Comparison of ENCODE assay signal across 8 mouse cellular contexts in genomic region chr5:99900041-99900440, GRCm38 (mm10). TPM values are rescaled to one million over a fixed set of nuclear protein-coding genes. Genes with fewer than 3 reads are reported as not detected.
DNase-seq lines count a peak whose midpoint lies in the region; ATAC-seq and TF ChIP-seq lines count a peak whose summit lies in the region.

No protein-coding gene starts in this region.

- no peaks in the 10 kb centered on the region for H3K36me3 ChIP-seq in heart, adult 2 months (ENCODE audit: control insufficient read depth, insufficient read depth, low read length)
- H3K36me3 ChIP-seq in heart, embryonic 11.5 days (ENCODE audit: control insufficient read depth, insufficient read depth, low read length), result no peaks in the 10 kb centered on the region
- no peaks in the 10 kb centered on the region for H3K36me3 ChIP-seq in forebrain, embryonic 14.5 days (ENCODE audit: control insufficient read depth, insufficient read depth, low read length)
- H3K36me3 ChIP-seq in midbrain, embryonic 11.5 days (ENCODE audit: control insufficient read depth, insufficient read depth, low read length), result no peaks in the 10 kb centered on the region
- no peaks in the 10 kb centered on the region for H3K36me3 ChIP-seq in stomach, embryonic 16.5 days (ENCODE audit: control insufficient read depth, insufficient read depth, low read length)

- H3K79me2 ChIP-seq in heart, adult 2 months (replicated peaks; ENCODE audit: control insufficient read depth, insufficient read depth, low read length), result no peaks in the 10 kb centered on the region

- no peaks in the 10 kb centered on the region for H3K27me3 ChIP-seq in heart, adult 2 months (ENCODE audit: control insufficient read depth, insufficient read depth, low read length)
- H3K27me3 ChIP-seq in heart, embryonic 11.5 days (ENCODE audit: control insufficient read depth, insufficient read depth, low read length), result no peaks in the 10 kb centered on the region
- 0 out of 2 replicates have a peak, but pooled peaks cover 3% of the 10 kb centered on the region for H3K27me3 ChIP-seq in forebrain, embryonic 14.5 days (replicated peaks; ENCODE audit: control insufficient read depth, insufficient read depth, low read length)
- H3K27me3 ChIP-seq in midbrain, embryonic 11.5 days (ENCODE audit: control insufficient read depth, insufficient read depth, low read length), result no peaks in the 10 kb centered on the region
- no peaks in the 10 kb centered on the region for H3K27me3 ChIP-seq in stomach, embryonic 16.5 days (ENCODE audit: control insufficient read depth, insufficient read depth, low read length)

- ATAC-seq in heart, embryonic 11.5 days (replicated peaks; ENCODE audit: insufficient number of reproducible peaks, low FRiP score, low TSS enrichment), result no peak
- peak; percentile 86 for ATAC-seq in forebrain, embryonic 14.5 days
- ATAC-seq in midbrain, embryonic 11.5 days (ENCODE audit: low FRiP score), result peak; percentile 69
- ATAC-seq in stomach, embryonic 16.5 days (ENCODE audit: insufficient read depth, low FRiP score), result peak; percentile 69; the same call in 1 of the 2 replicates

- H3K4me2 ChIP-seq in heart, embryonic 11.5 days, result no peak overlapping the region
- no peak overlapping the region for H3K4me2 ChIP-seq in forebrain, embryonic 14.5 days (ENCODE audit: low read length)
- H3K4me2 ChIP-seq in midbrain, embryonic 11.5 days, result no peak overlapping the region
- H3K4me2 ChIP-seq in stomach, embryonic 16.5 days (ENCODE audit: low read depth, low read length), result no peak overlapping the region

- peak; percentile 27 to 35 for DNase-seq in heart, adult 2 months
- DNase-seq in cerebellum, adult 11 months, result peak; percentile 22
- peak; percentile 91 for DNase-seq in forebrain, embryonic 14.5 days (ENCODE audit: low spot score)
- peak; percentile 24 for DNase-seq in hindlimb bud, embryonic 11.5 days (ENCODE audit: extremely low spot score, low read depth, low spot score)
- DNase-seq in left cerebral cortex, postnatal 10 days (ENCODE audit: extremely low spot score in 1 of 2, low spot score in 2 of 2), result peak; percentile 69 to 72
- DNase-seq in midbrain, embryonic 11.5 days (ENCODE audit: low spot score, missing footprints), result peak; percentile 86

- no peak for TF ChIP-seq EP300 in heart, adult 2 months (IDR thresholded peaks at IDR 0.05; ENCODE audit: insufficient read depth, low read depth, low read length)

- H3K9ac ChIP-seq in heart, adult 2 months (ENCODE audit: low read depth, low read length), result no peak overlapping the region
- no peak overlapping the region for H3K9ac ChIP-seq in heart, embryonic 11.5 days (ENCODE audit: low read depth, low read length)
- no peak overlapping the region for H3K9ac ChIP-seq in forebrain, embryonic 14.5 days (ENCODE audit: low read length)
- H3K9ac ChIP-seq in midbrain, embryonic 11.5 days (ENCODE audit: low read length), result no peak overlapping the region
- no peak overlapping the region for H3K9ac ChIP-seq in stomach, embryonic 16.5 days (ENCODE audit: low read length)

- no peak for TF ChIP-seq POLR2A in heart, adult 2 months (IDR thresholded peaks at IDR 0.05; ENCODE audit: insufficient read depth, low read depth, low read length)

- TF ChIP-seq CTCF in heart, adult 2 months (IDR thresholded peaks at IDR 0.05), result peak; percentile 72

- no peaks in the 10 kb centered on the region for H3K9me3 ChIP-seq in heart, embryonic 11.5 days (replicated peaks; ENCODE audit: control insufficient read depth, low read length)
- H3K9me3 ChIP-seq in forebrain, embryonic 14.5 days (replicated peaks; ENCODE audit: control insufficient read depth, low read length), result no peaks in the 10 kb centered on the region
- no peaks in the 10 kb centered on the region for H3K9me3 ChIP-seq in midbrain, embryonic 11.5 days (ENCODE audit: control insufficient read depth, low read length)
- no peaks in the 10 kb centered on the region for H3K9me3 ChIP-seq in stomach, embryonic 16.5 days (replicated peaks; ENCODE audit: control insufficient read depth, low read length)

- no peaks in the 10 kb centered on the region for H3K4me1 ChIP-seq in heart, adult 2 months (ENCODE audit: control insufficient read depth, insufficient read depth, low read length)
- 0 out of 2 replicates have a peak, but pooled peaks cover 2% of the 10 kb centered on the region for H3K4me1 ChIP-seq in heart, embryonic 11.5 days (ENCODE audit: control insufficient read depth, insufficient read depth, low read length)
- H3K4me1 ChIP-seq in forebrain, embryonic 14.5 days (ENCODE audit: control insufficient read depth, insufficient read depth, low read length), result no peaks in the 10 kb centered on the region
- H3K4me1 ChIP-seq in midbrain, embryonic 11.5 days (ENCODE audit: control insufficient read depth, insufficient read depth, low read length), result no peaks in the 10 kb centered on the region
- no peaks in the 10 kb centered on the region for H3K4me1 ChIP-seq in stomach, embryonic 16.5 days (ENCODE audit: control insufficient read depth, insufficient read depth, low read length)

- 7% methylated on average over 6 of the region's 6 CpGs for WGBS in heart, adult 2 months
- 10% methylated on average over 6 of the region's 6 CpGs for WGBS in heart, embryonic 11.5 days (ENCODE audit: insufficient replicate concordance)
- 13% methylated on average over 6 of the region's 6 CpGs for WGBS in forebrain, embryonic 14.5 days
- 17% methylated on average over 6 of the region's 6 CpGs for WGBS in midbrain, embryonic 11.5 days
- 10% methylated on average over 6 of the region's 6 CpGs for WGBS in stomach, embryonic 16.5 days

- no peak overlapping the region for H3K4me3 ChIP-seq in heart, adult 2 months
- H3K4me3 ChIP-seq in heart, embryonic 11.5 days (ENCODE audit: low read depth, low read length), result no peak overlapping the region
- H3K4me3 ChIP-seq in forebrain, embryonic 14.5 days (ENCODE audit: low read depth, low read length), result no peak overlapping the region
- no peak overlapping the region for H3K4me3 ChIP-seq in midbrain, embryonic 11.5 days (ENCODE audit: low read depth, low read length)
- no peak overlapping the region for H3K4me3 ChIP-seq in stomach, embryonic 16.5 days (replicated peaks; ENCODE audit: low read length)

- no peak overlapping the region for H3K27ac ChIP-seq in heart, adult 2 months
- H3K27ac ChIP-seq in heart, embryonic 11.5 days (ENCODE audit: low read depth, low read length), result no peak overlapping the region
- no peak overlapping the region for H3K27ac ChIP-seq in forebrain, embryonic 14.5 days (ENCODE audit: low read depth, low read length)
- no peak overlapping the region for H3K27ac ChIP-seq in midbrain, embryonic 11.5 days (ENCODE audit: low read depth, low read length)
- H3K27ac ChIP-seq in stomach, embryonic 16.5 days (ENCODE audit: low read length), result no peak overlapping the region

- intact Hi-C loops in heart, adult 2 months (cut with DNase I), result loop anchor here (1.0 to 5.0 kb wide), 2 partner anchors 648 to 698 kb away; no protein-coding TSS in a partner anchor
- intact Hi-C loops in left cerebral cortex, postnatal 10 days (cut with DNase I), result loop anchor here (1.0 kb wide), 1 partner anchor 698 kb away; no protein-coding TSS in a partner anchor

RNA-seq across cellular contexts. Expression of gene Vamp9, which starts 6.0 kb away (rescaled TPM):
- under 1 TPM in 1 of 2 experiments, not detected in 1; 0.36 TPM for total RNA-seq in heart, adult 2 months (2021)
- not detected in 2 replicates for polyA plus RNA-seq in heart, adult 2 months (2012; rRNA removed)
- 0.64 and 0.72 TPM in 2 replicates for polyA plus RNA-seq in heart, embryonic 11.5 days (2014; fragmentation: Nextera tagmentation; extraction: Ambion mirVana)
- 0.75 and 0.83 TPM in 2 replicates for polyA plus RNA-seq in forebrain, embryonic 14.5 days (2014; fragmentation: Nextera tagmentation; extraction: Ambion mirVana)
- under 1 TPM in 1 of 2 experiments, not detected in 1; 0.51 TPM for total RNA-seq in left cerebral cortex, postnatal 10 days (2021)
- not detected in 2 replicates for polyA plus RNA-seq in midbrain, embryonic 11.5 days (2014; fragmentation: Nextera tagmentation; extraction: Ambion mirVana)
- not detected in 2 replicates for polyA plus RNA-seq in stomach, embryonic 16.5 days (2015; fragmentation: Nextera tagmentation; extraction: Ambion mirVana)

Comparison
In these comparisons a context has a peak if more than half of its experiments do, and no peak if none do; other contexts are left out.
1. DNase-seq: peak in every context shown above with its lines; median percentile 91 in forebrain, embryonic 14.5 days; 86 in midbrain, embryonic 11.5 days; 70 in left cerebral cortex, postnatal 10 days; 31 in heart, adult 2 months; 24 in hindlimb bud, embryonic 11.5 days; 22 in cerebellum, adult 11 months.